Mouse (Mus musculus) adrenal gland, postnatal 4 days (tissue): ENCODE results near the gene Atp6v1f. TPM values are rescaled to one million over a fixed set of nuclear protein-coding genes. Genes with fewer than 3 reads are reported as not detected.

Experiments used
- DNase-seq, 2 experiments: peaks; one replicate each; pipeline ENCODE4 v3.0.0; 2021 to 2022; ENCODE audit warnings: low spot score in 2 of 2, mixed read lengths in 2 of 2
- long read RNA-seq, 2 experiments: library from polyadenylated mRNA; stranded (forward); transcript quantifications; one replicate each; pipeline ENCODE4 v2.0.0; 2021
- total RNA-seq, 2 experiments: library from RNA; stranded (reverse); gene quantifications; 2 replicates each; pipeline ENCODE4 v1.2.3; 2021

Atp6v1f gene
- 100 to 1,000 TPM; 174 to 181 TPM for total RNA-seq
- long read RNA-seq, experiment 1, transcript Atp6v1f-201 (2 exons, 703 nt): major isoform, 171 of 176 reads
- long read RNA-seq, experiment 1, partial matches to known transcripts: 4 of 176 reads
- long read RNA-seq, experiment 1, other reads (novel, unspliced or antisense): 1 of 176 reads
- long read RNA-seq, experiment 2, transcript Atp6v1f-201 (2 exons, 703 nt): major isoform, 133 of 137 reads
- long read RNA-seq, experiment 2, partial matches to known transcripts: 0 of 137 reads
- long read RNA-seq, experiment 2, other reads (novel, unspliced or antisense): 4 of 137 reads

- peak; percentile 75 to 87 for DNase-seq
Observed at GRCm38 (mm10) chr6:29467583-29468354, at the start of gene Atp6v1f. Atp6v1f (plus strand) TSS chr6:29467718.

GRCm38 (mm10) chr6:29420596-29420995 lies 46.9 kb upstream of the Atp6v1f start:
- DNase-seq: no peak

DNA sequence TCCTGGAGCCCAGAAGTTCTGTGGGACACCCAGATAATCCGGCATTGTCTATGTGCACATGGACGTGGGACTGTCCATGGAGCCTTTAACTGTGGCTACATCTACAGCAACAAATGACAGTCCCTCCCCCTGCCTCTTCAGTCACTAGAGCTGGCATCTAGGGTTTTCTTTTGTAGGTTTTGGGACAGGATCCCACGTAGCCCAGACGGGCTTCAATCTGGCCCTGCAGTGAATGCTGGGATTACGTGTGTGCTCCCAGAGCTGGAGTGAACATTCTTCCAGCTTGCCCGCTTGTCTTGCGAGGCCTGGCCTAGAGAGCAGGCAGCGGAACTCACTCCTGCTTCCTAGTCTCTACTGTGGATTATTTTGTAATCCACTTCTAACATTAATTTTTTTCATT lies 42.4 kb upstream of the Atp6v1f start:
- DNase-seq: no peak

DNA sequence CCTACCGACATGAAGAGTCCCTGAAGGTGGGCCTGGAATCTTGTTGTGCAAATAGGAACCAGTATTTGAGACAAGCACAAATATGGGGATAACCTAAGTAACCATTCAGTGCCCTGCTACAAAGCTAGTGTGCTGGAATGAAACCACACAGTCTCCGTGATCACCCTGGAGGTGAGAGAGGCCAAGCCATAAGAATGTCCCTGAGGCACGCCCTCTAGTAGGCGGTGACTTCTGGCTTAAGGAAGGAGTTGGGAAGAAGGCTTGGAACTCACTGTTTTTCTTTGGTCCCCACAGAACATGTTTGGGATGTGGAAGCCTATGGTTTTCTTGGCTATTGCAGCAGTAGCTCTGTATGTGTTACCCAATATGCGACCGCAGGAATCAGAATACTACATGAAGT lies 41.2 kb upstream of the Atp6v1f start:
- no peak for DNase-seq

DNA sequence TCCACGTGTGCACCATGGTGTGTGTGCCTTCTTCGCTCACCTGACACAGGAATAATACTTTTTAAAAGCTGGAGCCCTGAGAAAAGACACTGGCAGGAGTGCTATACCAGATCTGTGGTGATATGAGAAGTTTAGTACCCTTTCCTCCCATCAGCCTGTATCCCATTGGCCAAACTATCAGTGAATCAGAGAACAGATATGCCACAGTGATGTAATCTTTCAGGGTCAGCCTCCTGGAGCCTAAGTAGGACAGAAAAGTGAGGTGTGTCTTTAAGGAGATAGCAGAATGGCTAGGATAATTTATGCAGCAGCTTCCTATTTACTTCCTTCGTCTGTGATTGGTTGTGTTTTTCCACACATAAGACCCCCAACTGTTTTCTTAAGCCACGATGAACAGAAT lies 39.3 kb upstream of the Atp6v1f start:
- DNase-seq: no peak

- no peak for DNase-seq
Observed at GRCm38 (mm10) chr6:29430681-29431420, 36.7 kb upstream of the Atp6v1f start.

DNA sequence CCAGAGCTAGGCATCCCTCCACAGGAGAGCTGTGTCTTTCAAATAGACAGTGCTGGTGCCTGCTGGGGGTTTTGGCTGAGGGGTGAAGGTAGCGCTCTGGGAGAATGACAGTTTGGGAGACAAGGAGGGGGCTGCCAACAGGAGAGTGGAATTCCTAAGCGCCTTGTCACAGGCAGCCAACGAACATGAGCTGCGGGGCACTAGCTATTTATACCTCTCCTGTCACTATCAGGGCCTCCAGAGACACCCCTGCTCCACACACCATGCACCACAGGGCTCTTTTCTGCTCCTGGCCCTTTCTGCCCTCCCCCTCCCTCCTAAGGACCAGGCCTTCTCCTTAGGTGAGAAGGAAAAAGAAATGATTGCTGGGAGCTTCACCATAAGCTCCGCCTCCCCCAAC lies 36.0 kb upstream of the Atp6v1f start:
- DNase-seq: no peak

- DNase-seq: no peak
Observed at GRCm38 (mm10) chr6:29432156-29432555, 35.4 kb upstream of the Atp6v1f start.

- DNase-seq: no peak
Observed at GRCm38 (mm10) chr6:29432676-29433037, 34.9 kb upstream of the Atp6v1f start.

DNA sequence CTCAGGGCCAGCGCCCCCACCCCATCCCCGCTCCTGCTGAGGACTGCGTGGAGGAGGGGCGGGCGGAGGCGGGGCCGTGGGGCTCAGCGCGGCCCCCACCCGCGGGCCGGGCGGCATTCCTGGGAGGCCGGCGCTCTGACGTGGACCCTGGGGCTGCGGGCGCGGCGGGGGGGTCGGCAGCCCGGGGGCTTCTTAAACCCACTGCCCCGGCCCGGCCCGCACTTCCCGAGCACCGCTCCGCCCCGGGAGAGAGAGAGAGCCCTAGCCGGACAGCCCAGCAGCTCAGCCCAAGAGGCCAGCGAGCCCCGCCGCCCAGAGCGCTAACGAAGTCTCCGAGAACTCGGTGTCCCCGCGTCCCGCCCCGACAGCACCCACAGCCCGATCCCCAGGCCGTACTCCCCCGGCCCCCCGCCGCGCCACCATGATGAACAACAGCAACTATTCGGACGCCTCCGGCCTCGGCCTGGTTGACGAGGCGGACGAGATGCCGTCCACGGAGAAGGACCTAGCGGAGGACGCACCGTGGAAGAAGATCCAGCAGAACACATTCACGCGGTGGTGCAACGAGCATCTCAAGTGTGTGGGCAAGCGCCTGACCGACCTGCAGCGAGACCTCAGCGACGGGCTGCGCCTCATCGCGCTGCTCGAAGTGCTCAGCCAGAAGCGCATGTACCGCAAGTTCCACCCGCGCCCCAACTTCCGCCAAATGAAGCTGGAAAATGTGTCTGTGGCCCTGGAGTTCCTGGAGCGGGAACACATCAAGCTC lies 34.3 kb upstream of the Atp6v1f start, which contains the start of gene Flnc:
TSS of gene Flnc (plus strand) at position 219 of the 766 bp plus-strand sequence.
- no peak for DNase-seq

DNA sequence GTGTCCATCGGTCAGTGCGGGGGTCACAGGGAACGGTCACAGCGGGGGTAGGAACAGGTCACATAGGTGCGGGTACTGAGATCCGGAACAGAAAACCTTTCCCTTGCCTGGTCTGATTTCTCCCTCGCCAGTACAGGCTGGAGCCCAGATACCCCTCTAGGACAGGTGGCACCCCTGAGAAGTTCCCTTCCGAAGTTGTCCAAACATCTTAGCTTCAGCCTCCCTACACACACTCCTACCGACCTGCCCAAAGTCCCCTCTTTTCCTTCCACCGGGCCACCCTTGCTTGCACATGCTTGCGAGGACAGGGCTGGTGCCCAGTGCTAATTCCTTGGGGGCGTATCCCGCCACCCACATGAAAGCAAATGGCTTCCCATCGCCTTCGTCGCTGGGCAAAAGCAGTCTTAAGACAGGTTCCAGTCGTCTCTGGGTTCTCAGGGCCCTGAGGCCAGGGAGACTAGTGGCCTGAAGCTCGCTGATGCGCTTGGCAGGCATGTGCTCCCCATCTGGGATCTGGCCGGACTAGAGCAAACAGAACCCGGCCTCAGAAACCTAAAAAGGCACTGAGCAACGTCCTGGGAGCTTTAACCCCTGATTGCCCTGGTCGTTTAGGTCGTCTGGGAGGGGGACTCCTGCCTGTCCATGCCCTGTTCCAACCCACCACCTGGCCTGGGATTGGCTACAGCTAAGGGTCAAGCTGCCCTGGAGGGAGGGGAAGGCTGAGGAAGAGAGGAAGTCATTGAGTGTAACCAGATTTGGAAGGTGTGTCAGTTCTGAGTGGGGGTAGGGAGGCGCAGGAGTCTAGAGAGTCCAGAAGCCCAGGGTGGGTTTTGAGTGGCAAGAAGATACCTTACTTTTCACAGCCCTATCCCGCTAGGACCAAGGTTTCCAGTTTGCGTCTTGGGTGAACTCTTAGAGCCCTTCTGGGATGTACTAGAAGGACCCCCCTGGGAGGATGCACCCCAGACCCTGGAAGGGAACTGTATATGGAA lies 33.4 kb upstream of the Atp6v1f start:
- DNase-seq: no peak

DNA sequence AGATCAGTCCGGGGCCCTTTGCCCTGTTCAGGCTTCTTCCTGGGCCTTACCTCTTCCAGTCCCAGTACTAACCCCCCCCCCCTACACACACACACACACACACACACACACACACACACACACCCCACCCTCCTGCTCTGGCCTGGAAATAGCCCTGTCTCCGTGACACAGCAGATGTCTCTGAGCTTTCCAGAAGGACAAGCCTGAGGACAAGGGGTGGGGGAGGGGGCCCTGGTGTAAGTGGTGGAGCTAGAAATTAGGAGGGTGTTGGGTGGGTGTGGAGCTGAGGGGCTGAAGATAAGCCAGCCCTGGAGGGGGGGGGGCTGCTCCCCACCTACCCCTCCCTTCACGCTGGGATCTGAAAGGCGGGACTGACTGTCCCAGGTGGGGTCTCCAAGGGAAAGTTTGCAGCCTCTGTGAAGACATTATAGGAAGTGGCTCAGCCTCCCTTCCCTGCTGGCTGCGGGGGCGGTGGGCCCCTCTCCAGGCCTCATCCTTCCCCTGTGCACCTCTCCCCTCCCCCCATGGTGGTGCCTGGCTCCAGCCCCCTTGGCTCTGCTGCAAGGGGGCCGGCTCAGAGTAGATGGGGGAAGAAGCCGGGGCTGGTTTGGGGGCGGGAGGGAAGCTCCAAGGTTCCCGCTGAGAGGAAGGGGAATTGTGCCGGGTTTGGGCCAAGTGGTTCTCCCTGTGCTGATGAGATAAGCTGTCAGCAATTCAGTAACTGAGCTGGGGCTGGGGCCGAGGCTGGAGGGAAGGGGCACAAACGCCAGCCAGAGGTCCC lies 32.4 kb upstream of the Atp6v1f start:
- no peak for DNase-seq

DNA sequence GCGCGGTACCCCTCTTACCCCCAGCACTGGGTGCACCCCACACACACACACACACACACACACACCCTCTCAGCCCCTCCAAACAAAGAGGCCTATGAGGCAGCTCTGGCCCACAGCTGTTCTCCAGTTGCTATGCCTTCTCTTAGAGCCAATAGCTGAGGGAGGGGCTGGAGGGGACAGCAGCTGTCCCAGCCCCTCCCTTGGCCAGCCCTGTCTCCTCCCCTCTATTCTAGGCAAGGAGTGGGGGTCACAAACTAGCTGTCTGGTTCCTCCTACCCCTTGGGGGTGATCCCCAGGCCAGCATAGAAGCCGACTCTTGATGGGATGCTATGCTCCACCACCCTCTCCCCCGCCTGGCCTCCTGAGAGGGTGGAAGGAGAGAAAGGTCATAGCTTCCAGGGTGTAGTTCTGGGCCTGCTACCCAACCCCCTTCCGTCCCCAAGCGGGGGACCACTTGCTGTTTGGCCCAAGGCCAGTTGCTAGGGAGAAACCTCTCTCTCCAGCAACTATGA lies 31.5 kb upstream of the Atp6v1f start:
- no peak for DNase-seq

DNA sequence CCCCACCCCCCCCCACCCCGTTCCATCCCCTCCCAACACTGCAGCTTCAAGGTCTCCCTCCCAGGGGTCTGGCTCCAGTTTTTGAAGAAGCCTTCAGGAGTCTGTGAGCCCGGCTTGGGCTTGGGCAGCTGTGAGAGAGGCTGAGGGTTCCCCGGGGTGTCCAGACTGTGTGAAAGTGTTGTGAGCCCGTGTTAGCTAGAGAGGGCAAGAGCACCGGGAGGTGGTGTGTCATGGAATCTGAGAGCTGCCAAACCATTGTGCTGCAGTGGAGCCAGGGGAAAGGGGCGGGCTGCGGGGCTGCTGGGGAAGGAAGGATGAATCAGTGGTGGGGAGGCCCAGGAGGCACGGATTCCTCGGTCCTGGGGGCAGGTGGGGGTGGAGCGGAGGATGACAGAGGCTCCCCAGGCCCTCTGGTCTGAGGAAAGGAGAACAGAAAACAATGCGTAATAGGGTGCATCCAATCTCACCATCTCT lies 31.0 kb upstream of the Atp6v1f start:
- no peak for DNase-seq

DNA sequence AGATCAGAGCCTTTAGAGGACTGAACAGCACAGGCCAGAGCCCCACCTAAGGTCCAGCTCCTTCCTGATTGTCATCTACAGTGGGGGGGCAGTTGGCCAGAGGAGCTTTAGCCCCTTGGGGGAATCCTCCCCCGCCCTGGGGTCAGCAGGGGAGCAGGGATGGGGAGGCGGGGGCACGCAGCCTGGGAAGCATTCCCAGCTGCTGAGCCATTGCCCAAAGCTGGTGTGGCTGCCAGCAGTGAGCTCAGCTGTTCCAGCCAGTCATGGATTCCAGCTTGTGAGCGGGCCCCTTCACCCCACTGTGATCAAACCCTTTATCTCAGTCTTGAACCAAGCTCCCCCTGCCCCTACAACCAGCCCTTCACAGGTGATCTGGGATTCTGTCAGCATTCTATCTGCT lies 28.3 kb upstream of the Atp6v1f start:
- DNase-seq: no peak

DNA sequence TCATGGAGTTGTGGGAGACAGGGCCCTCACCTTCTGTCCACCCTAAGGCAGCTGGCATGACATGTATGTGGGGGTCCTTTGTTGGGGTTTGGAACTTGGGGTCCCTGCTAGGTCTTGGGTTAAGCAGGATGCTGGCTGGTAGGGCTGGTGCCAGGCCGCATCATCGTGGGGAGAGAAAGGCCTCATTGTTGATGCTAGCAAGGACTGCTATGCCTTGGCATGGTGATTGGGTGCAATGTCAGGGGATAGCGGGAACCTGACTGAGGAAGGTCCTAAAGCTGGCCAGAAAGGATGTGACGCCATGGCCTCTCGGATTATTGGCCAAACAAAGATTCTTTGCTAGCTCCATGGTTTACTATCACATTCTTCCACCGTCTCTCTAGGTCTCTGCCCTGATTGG lies 27.7 kb upstream of the Atp6v1f start:
- no peak for DNase-seq

DNA sequence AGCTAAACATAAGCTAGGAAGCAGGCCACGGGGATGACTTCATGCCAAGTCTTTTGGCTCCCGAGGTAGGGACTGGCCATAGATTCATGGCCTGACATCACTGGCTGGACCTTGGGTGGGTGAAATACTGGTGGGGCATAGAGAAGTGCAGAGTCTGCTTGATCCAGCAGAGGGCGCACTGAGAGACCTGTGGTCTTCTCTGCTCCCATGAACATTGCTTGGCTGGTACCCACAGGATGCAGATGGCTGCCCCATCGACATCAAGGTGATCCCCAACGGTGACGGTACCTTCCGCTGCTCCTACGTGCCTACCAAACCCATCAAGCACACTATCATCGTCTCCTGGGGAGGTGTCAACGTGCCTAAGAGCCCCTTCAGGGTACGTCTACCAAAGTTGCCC lies 22.7 kb upstream of the Atp6v1f start:
- no peak for DNase-seq

- DNase-seq: no peak
Observed at GRCm38 (mm10) chr6:29445354-29445753, 22.2 kb upstream of the Atp6v1f start.

DNA sequence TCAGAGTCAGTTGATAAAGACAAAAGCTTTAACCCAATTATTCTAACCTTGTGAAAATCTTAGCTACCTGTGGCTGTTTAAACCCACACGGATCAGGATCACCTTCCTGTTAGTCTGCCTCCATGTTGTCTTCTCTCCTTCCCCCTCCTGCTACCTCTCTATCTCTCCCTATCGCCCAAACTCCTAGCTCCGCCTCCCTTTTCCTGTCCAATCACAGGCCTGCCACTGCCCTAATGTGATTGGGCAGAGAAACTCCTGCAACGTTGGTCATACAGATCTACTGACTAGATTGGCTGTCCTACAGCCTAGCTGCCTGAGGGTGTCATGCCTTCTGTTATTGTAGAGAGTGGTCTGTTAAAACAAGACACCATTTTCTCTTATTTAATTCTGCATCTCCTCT lies 17.7 kb upstream of the Atp6v1f start:
- no peak for DNase-seq
